Mouse (Mus musculus) right cerebral cortex, postnatal 10 days (tissue): Measurements from ENCODE around the gene Dapk2.

Experiments
- DNase-seq, 2 experiments: peaks; one replicate each; pipeline ENCODE4 v3.0.0; 2021; ENCODE audit warnings: low spot score in 2 of 2

The Dapk2 gene

GRCm38 (mm10) chr9:66157958-66158830, at the start of gene Dapk2:
Dapk2 (plus strand) TSS chr9:66158223.
- DNase-seq, result peak; percentile 40 to 69

- DNase-seq, result no peak
These were observed 48.4 kb upstream of the Dapk2 start for GRCm38 (mm10) chr9:66109574-66109973.

- DNase-seq, result no peak
These were observed 47.9 kb upstream of the Dapk2 start for GRCm38 (mm10) chr9:66110126-66110525.

- DNase-seq, result no peak
These were observed 47.2 kb upstream of the Dapk2 start for GRCm38 (mm10) chr9:66110611-66111379.

GRCm38 (mm10) chr9:66114341-66114740, 43.7 kb upstream of the Dapk2 start:
- no peak for DNase-seq

GRCm38 (mm10) chr9:66116890-66117289, 41.1 kb upstream of the Dapk2 start:
- peak in 1 of 2 experiments; percentile 41 for DNase-seq

GRCm38 (mm10) chr9:66119498-66119897, 38.5 kb upstream of the Dapk2 start:
- DNase-seq, result no peak

- DNase-seq, result no peak
These were observed 37.9 kb upstream of the Dapk2 start for GRCm38 (mm10) chr9:66120106-66120505.

GRCm38 (mm10) chr9:66120945-66121344, 37.1 kb upstream of the Dapk2 start:
- DNase-seq, result no peak

GRCm38 (mm10) chr9:66121421-66121820, 36.6 kb upstream of the Dapk2 start:
- DNase-seq, result no peak

GRCm38 (mm10) chr9:66123648-66124047, 34.4 kb upstream of the Dapk2 start:
- no peak for DNase-seq

- peak; percentile 39 to 50 for DNase-seq
These were observed 33.9 kb upstream of the Dapk2 start for GRCm38 (mm10) chr9:66124111-66124531.

GRCm38 (mm10) chr9:66124681-66125542, 33.1 kb upstream of the Dapk2 start:
- peak; percentile 97 to 98 for DNase-seq

GRCm38 (mm10) chr9:66125543-66126455, 32.2 kb upstream of the Dapk2 start:
- DNase-seq, result no peak

GRCm38 (mm10) chr9:66126456-66127192, 31.4 kb upstream of the Dapk2 start, which contains the start of the genes Snx1 and Ciao2a:
Snx1 (minus strand) TSS chr9:66126587.
Ciao2a (plus strand) TSS chr9:66126611.
- DNase-seq, result peak; percentile 96 to 97

- peak in 1 of 2 experiments; percentile 40 for DNase-seq
These were observed 30.9 kb upstream of the Dapk2 start for GRCm38 (mm10) chr9:66127193-66127546.

- no peak for DNase-seq
These were observed 30.1 kb upstream of the Dapk2 start for GRCm38 (mm10) chr9:66127884-66128283.

- no peak for DNase-seq
These were observed 26.6 kb upstream of the Dapk2 start for GRCm38 (mm10) chr9:66131466-66131865.

- no peak for DNase-seq
These were observed 22.1 kb upstream of the Dapk2 start for GRCm38 (mm10) chr9:66135967-66136366.

- DNase-seq, result no peak
These were observed 19.8 kb upstream of the Dapk2 start for GRCm38 (mm10) chr9:66138193-66138592.
